Mouse (Mus musculus) adrenal gland, postnatal 0 days (tissue): Measurements from ENCODE around the gene Pdlim1. TPM values are rescaled to one million over a fixed set of nuclear protein-coding genes. Genes with fewer than 3 reads are reported as not detected.

Experiments used
- polyA plus RNA-seq: library from polyadenylated mRNA; unstranded; fragments of >200 nt; fragmentation: Nextera tagmentation; extraction: Ambion mirVana; gene quantifications from 2 replicates; pipeline ENCODE4 v1.2.1, GENCODE M21; 2015

Gene Pdlim1
- polyA plus RNA-seq = 39.0 and 42.3 TPM in 2 replicates

DNA sequence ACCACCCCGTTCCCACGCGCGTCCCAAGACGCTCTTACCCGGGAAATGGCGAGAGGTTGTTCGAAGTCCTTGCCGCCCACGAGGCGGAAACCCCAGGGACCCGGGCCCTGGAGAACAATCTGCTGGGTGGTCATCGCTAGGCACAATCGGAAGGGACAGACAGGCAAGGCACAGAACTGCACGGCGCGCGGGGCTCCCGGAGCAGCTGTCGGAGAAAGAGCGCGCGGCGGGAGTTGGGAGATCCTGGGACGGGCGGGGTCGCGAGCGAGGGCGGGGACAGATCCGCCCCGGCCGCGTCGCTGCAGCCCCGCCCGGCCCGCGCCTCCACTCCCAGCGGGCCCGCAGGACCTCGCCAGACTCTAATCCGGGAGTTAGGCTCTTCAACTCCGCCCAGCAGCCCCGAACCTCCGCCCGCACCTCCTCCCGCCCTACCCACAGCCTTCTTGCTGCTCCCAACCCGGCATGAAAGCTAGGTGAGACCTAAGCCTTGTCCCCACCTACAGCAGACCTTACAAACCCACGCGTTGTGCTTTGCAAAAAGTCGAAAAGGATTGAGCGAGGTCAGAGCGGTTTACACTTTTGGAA lies at the start of gene Pdlim1:
Gene Pdlim1 (minus strand): TSS at position 535 of the 585 bp plus-strand sequence.

GRCm38 (mm10) chr19:40187160-40187559 lies 84.5 kb downstream of the Pdlim1 start, which contains the start of gene Cyp2c70:
Gene Cyp2c70, minus strand, starts transcription at chr19:40187333.

Other genes starting within 250 kb of the Pdlim1 start
- gene Cyp2c54, start 198.0 kb downstream of the Pdlim1 start, polyA plus RNA-seq = 0.19 and 0.55 TPM in 2 replicates
- gene Cyp2c50, start 182.2 kb downstream of the Pdlim1 start, polyA plus RNA-seq = 0.08 TPM in 1 of 2 replicates, not detected in the other
- gene Cyp2c70, start 84.5 kb downstream of the Pdlim1 start, polyA plus RNA-seq = 0.90 and 1.4 TPM in 2 replicates
- 39.5 and 51.1 TPM in 2 replicates for gene Sorbs1, start 241.9 kb upstream of the Pdlim1 start, polyA plus RNA-seq